Mouse (Mus musculus): Measurements from ENCODE around the gene Olfr1371.
"Not testable (repeated sequence)": the region's sequence is repeated elsewhere in the genome, so short reads cannot be mapped to it uniquely, and the experiment has no call there.

Gene Olfr1371

DNA sequence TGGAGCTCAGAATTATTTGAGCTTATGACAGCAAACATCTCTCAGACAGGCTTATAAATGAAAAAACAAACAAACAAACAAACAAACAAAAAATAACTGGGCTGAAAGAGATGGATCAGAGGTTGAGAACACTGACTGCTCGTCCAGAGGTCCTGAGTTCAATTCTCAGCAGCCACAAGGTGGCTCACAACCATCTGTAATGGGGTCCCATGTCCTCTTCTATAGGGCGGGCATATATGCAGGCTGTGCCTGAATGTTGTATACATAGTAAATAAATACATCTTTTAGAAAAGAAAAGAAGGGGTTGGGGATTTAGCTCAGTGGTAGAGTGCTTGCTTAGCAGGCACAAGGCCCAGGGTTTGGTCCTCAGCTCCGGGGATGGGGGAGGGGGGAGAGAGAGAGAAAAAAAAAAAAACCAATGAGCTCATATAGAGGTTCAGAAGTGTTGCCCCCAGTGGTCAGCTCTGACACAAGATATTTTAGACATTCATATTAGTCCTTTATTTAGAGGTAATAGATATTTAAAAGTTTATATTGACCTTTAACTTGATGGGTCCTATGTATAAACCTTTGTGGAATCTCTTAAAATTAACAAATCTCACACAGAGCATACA lies 12.3 kb upstream of the Olfr1371 start:
- DNase-seq (ENCODE audit: low read depth, low spot score) = no peak

DNA sequence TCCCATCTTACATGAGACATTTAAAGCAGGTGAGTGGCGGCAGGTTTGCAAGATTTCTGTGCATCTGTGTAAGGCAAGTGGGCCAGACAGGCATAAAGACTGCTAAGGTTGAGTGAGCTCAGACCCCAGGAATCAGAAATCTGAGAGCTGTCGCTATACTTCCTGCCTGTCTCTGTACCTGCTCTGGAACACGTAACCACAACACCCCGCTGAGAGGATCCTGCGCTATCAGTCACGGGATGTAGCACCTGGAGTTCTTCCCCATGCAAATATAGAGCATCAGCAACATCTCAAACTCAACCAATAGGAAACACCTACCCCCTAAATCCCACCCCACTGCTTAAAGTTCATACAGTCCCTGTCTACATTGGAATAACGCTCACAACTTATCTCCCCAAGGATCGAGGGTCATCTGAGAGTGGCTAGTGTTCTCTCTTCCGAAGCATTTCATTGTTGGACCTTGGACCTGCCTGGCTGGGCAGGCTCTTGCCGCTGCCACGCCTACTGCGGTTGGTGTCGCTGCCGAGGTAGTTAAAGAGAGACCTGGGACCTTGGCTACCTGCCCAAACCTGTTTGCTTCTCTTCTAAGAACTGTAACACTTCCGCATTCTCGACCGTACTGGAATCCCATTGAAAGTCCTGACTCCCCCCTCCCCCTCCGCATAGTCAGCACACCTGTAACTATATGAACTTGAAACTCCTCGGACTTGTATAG lies 10.3 kb upstream of the Olfr1371 start:
- DNase-seq (ENCODE audit: low read depth, low spot score) = no peak

DNA sequence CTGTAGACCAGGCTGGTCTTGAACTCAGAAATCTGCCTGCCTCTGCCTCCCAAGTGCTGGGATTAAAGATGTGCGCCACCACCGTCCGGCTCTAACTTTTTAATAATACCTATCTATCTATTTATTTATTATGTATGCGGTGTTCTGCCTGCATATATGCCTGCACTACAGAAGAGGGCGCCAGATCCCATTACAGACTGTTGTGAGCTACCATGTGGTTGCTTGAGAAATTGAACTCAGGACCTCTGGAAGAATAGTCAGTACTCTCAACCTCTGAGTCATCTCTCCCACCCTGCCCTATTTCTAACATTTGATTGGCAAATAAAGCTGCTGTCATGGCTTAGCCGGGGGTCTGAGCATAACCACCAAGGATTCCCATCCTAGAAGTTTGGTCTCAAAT lies 9.1 kb upstream of the Olfr1371 start:
- DNase-seq (ENCODE audit: low read depth, low spot score) = peak; percentile 18

DNA sequence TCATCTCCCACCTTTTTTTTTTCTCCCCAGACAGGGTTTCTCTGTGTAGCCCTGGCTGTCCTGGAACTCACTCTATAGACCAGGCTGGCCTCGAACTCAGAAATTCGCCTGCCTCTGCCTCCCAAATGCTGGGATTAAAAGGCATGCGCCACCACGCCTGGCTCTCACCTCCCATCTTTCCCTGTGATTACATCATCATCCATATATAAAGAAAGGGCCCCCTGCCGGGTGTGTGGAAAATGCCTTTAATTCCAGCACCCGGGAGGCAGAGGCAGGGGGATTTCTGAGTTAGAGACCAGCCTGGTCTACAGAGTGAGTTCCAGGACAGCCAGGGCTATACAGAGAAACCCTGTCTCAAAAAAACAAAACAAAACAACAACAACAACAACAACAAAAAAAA lies 8.1 kb upstream of the Olfr1371 start:
- not testable (repeated sequence) for DNase-seq (ENCODE audit: low read depth, low spot score)

DNA sequence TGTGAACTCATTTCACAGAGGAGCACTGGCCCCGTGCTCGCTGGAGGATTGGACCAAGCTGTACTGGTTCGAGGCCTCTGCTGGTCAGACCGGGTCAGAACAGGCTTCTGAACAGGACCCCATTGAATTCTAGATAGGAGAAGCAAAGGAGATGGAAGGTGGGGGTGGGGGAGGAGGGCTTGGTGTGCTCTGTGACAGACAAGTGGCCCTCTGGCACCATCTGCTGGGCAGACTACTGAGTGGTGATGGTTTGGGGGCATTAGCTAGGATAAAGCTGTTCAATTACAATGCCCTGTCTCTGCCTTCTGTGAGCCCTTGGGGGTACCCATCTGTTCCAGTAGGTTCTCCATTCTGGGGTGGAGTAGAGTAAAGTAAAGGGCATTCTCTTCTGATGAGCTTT lies 6.5 kb upstream of the Olfr1371 start:
- DNase-seq (ENCODE audit: low read depth, low spot score) = peak; percentile 82

DNA sequence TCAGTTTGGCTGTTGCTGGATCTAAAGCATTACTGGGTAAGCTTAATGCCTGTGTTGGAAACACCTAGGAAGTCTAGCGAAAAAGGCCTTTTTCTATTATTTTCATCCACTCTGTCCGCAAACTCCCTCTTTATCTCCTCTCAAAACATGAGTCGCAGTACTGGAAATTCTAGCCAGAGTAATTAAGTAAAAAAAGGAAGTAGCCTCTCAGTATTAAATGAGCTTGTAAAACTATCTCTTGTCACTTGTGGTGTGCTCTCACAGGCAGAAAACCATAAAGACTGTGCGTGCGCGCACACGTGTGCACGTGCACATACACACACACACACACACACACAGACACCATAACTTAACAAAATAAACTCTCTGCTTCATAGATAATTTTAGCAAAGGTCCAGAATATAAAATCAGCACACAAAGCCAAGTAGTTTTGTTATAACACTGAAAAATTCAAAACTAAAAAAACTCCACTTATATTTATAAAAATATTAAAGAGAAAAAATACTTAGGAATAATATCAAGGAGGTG lies 17.2 kb downstream of the Olfr1371 start:
- DNase-seq (ENCODE audit: low read depth, low spot score) = not testable (repeated sequence)

DNA sequence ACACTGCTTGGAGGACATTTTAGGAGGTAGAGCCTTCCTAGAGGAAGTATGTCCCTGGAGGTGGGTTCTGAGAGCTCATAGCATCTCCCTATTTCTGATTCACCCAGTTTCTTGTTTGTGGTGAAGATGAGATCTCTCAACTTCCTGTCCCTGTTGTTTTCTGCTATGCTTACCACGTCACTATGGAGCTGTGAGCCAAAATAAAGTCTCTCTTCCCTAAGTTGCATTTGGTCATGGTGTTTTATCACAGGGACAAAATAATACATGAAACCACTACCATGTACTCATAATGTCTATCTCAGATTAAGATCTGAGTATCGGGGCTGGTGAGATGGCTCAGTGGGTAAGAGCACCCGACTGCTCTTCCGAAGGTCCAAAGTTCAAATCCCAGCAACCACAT lies 33.1 kb downstream of the Olfr1371 start:
- not testable (repeated sequence) for DNase-seq (ENCODE audit: low read depth, low spot score)

DNA sequence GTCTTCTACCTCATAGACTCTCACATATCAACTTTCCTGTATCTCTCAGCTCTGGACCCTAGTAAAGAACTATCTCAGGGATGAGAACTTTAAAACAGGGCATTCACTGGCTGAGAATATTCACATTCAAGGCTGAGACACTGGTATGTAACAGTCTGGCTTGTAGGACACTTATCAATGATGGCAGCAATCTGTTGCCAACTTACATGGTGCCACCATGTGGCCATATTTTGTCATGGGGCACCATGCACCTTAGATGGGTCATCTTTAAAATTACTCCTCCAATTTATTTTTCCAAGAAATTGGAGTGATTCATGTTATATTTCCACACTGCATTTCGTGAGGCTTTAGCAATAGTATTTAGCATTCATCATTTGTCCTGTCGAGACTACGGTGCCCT lies 33.9 kb downstream of the Olfr1371 start:
- DNase-seq (ENCODE audit: low read depth, low spot score) = peak; percentile 5

DNA sequence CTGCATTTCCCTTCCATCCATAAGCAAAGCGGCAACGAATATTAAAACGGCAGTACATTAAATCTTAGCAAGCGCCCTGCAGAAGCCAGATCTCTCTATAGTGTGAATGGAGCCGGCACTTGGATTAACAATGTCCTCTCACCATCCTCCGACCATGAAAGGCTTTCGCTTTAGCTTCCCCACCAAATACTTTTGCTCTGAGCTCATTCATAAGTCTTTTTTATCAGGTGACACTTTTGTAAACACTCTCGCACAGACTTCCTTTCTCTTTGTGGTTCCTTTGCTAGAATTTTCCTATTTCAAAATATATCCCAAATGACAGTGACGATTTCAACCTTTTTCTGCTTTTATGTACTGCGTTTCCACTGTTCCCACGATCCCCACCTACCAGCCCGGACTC lies 45.3 kb downstream of the Olfr1371 start:
- no peak for DNase-seq (ENCODE audit: low read depth, low spot score)

DNA sequence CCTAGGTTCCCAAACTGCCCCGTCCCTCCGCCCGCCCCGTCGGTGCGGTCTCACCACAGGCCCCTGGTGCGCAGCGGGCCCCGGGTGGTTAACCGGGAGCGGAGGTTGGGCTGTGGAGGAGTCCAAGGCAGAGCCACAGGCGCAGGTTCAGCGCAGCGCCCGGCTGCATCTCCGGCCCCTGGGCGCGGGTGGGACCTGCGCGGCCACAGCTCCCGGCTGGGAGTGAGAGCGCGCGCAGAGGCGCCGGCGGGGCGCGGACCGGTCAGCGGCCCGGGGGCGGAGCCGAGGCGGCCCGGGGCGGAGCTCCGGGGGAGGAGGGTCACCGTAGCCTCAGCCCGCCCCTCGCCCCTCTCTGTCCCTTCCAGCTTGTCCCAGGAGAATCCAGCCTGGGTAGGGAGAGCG lies 45.9 kb downstream of the Olfr1371 start:
- not testable (repeated sequence) for DNase-seq (ENCODE audit: low read depth, low spot score)

DNA sequence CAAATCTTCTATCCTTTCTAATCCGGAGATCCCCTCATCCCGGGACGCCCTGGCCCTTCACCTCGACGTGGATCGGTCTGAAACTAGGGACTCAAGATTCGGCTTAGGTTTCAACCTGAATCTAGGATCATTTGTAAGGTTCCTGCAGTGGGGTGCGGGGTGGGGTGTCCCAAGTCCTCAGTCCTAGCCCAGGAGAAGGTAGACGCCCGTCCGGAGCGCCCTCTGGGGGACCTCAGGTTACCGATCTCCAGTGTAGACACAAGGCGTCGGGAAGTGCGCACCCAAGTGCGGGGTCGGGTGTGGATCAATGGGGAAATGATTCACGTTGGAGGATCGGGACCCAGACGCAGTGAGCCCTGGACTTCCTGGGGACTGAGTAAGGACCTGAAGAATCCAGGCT lies 46.7 kb downstream of the Olfr1371 start:
- DNase-seq (ENCODE audit: low read depth, low spot score) = no peak

DNA sequence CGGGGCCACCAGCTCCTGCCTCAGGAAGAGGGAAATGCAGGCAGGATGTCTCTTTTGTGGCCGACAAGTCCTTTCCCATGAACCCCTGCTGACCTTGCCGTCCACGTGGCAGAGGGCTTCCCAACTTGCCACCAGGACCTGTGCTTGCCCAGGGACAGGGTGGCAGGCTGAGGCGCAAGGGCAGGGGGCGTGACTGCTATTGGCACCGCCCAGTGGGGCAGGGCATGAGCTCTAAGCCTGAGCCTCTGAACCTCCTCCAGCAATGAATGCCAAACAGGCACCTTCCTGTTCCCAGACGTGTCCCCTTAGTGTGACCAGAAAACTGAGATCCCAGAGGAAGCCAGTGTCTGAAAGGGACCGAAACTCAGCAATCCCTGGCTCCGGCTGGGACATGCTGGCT lies 49.9 kb downstream of the Olfr1371 start:
- DNase-seq (ENCODE audit: low read depth, low spot score) = no peak

Measured in brain, adult 2 months (tissue).